Mouse (Mus musculus) erythroblast, embryonic 14.5 days (primary cell): ENCODE measurements around the gene Slc22a23. TPM values are rescaled to one million over a fixed set of nuclear protein-coding genes. Genes with fewer than 3 reads are reported as not detected.

Experiments used
- H3K27me3 ChIP-seq: 2 replicates; pipeline ENCODE4 v1.6.1; 2012; ENCODE audit warnings: inconsistent platforms; ENCODE audit not compliant: control insufficient read depth
- H3K36me3 ChIP-seq: 2 replicates; pipeline ENCODE4 v1.6.1; 2012; ENCODE audit warnings: mild to moderate bottlenecking, inconsistent platforms; ENCODE audit not compliant: control insufficient read depth
- H3K4me1 ChIP-seq: 2 replicates; pipeline ENCODE4 v1.6.1; 2012; ENCODE audit warnings: inconsistent platforms; ENCODE audit not compliant: control insufficient read depth
- H3K4me3 ChIP-seq: replicated peaks from 2 replicates; pipeline ENCODE3; 2012; ENCODE audit warnings: moderate library complexity, mild to moderate bottlenecking, inconsistent platforms
- H3K9me3 ChIP-seq: 2 replicates; pipeline ENCODE4 v1.6.1; 2012; ENCODE audit warnings: low read length, inconsistent platforms, mixed read lengths; ENCODE audit not compliant: control insufficient read depth
- GATA1 ChIP-seq: IDR thresholded peaks from 2 replicates; pipeline ENCODE4 v1.6.1; 2012; ENCODE audit warnings: low read length, inconsistent platforms, mixed read lengths
- TAL1 ChIP-seq: IDR thresholded peaks from 3 replicates; pipeline ENCODE4 v1.6.1; 2012; ENCODE audit warnings: low read length, inconsistent platforms, mixed read lengths
- polyA plus RNA-seq: library from polyadenylated mRNA; stranded (reverse); fragments of >175 nt; gene quantifications from 2 replicates; pipeline ENCODE4 v1.2.3, GENCODE M21; 2012

Slc22a23 gene
- polyA plus RNA-seq, 1 experiment = 14.3 TPM

GRCm38 (mm10) chr13:34269376-34269991 is 75.5 kb downstream of the Slc22a23 start:
- H3K36me3 ChIP-seq = peaks cover 100% of the 10 kb centered on the region
- H3K4me1 ChIP-seq = peaks cover 95% of the 10 kb centered on the region
- no peaks in the 10 kb centered on the region for H3K9me3 ChIP-seq
- H3K27me3 ChIP-seq = no peaks in the 10 kb centered on the region
- TF ChIP-seq TAL1 (no peak), GATA1 (no peak)
- H3K4me3 ChIP-seq = no peak overlapping the region

- TF ChIP-seq TAL1 (no peak), GATA1 (no peak)
- peaks cover 89% of the 10 kb centered on the region for H3K36me3 ChIP-seq
- no peak overlapping the region for H3K4me3 ChIP-seq
- no peaks in the 10 kb centered on the region for H3K27me3 ChIP-seq
- peaks cover 74% of the 10 kb centered on the region for H3K4me1 ChIP-seq
- no peaks in the 10 kb centered on the region for H3K9me3 ChIP-seq
Observed at GRCm38 (mm10) chr13:34266942-34267660, 77.9 kb downstream of the Slc22a23 start.

- Histone ChIP-seq H3K9me3 (no peaks in the 10 kb centered on the region), H3K36me3 (peaks cover 87% of the 10 kb centered on the region), H3K27me3 (no peaks in the 10 kb centered on the region), H3K4me3 (no peak overlapping the region), H3K4me1 (peaks cover 70% of the 10 kb centered on the region)
- TF ChIP-seq GATA1 = no peak
- no peak for TF ChIP-seq TAL1
Observed at GRCm38 (mm10) chr13:34266067-34266466, 78.9 kb downstream of the Slc22a23 start.

- Histone ChIP-seq H3K27me3 (no peaks in the 10 kb centered on the region), H3K4me1 (peaks cover 69% of the 10 kb centered on the region), H3K9me3 (no peaks in the 10 kb centered on the region), H3K4me3 (no peak overlapping the region), H3K36me3 (peaks cover 87% of the 10 kb centered on the region)
- TF ChIP-seq GATA1 (no peak), TAL1 (no peak)
Observed at GRCm38 (mm10) chr13:34265576-34265975, 79.4 kb downstream of the Slc22a23 start.

- Histone ChIP-seq H3K27me3 (no peaks in the 10 kb centered on the region), H3K4me1 (peaks cover 69% of the 10 kb centered on the region), H3K9me3 (no peaks in the 10 kb centered on the region), H3K36me3 (peaks cover 87% of the 10 kb centered on the region), H3K4me3 (no peak overlapping the region)
- TF ChIP-seq TAL1 (peak; percentile 34; the same call in 1 of the 3 replicates), GATA1 (no peak)
Observed at GRCm38 (mm10) chr13:34265022-34265565, 79.9 kb downstream of the Slc22a23 start.

GRCm38 (mm10) chr13:34264508-34264907 is 80.5 kb downstream of the Slc22a23 start:
- peaks cover 69% of the 10 kb centered on the region for H3K4me1 ChIP-seq
- no peaks in the 10 kb centered on the region for H3K27me3 ChIP-seq
- no peaks in the 10 kb centered on the region for H3K9me3 ChIP-seq
- no peak for TF ChIP-seq TAL1
- TF ChIP-seq GATA1 = no peak
- H3K36me3 ChIP-seq = peaks cover 87% of the 10 kb centered on the region
- no peak overlapping the region for H3K4me3 ChIP-seq

GRCm38 (mm10) chr13:34258765-34259164 is 86.2 kb downstream of the Slc22a23 start:
- TF ChIP-seq GATA1 (no peak), TAL1 (no peak)
- H3K4me1 ChIP-seq = peaks cover 71% of the 10 kb centered on the region
- H3K9me3 ChIP-seq = no peaks in the 10 kb centered on the region
- H3K27me3 ChIP-seq = no peaks in the 10 kb centered on the region
- peaks cover 90% of the 10 kb centered on the region for H3K36me3 ChIP-seq
- no peak overlapping the region for H3K4me3 ChIP-seq

- Histone ChIP-seq H3K9me3 (no peaks in the 10 kb centered on the region), H3K36me3 (peaks cover 98% of the 10 kb centered on the region), H3K27me3 (no peaks in the 10 kb centered on the region), H3K4me3 (no peak overlapping the region), H3K4me1 (peaks cover 86% of the 10 kb centered on the region)
- TF ChIP-seq GATA1 (no peak), TAL1 (no peak)
Observed at GRCm38 (mm10) chr13:34257177-34257576, 87.8 kb downstream of the Slc22a23 start.

GRCm38 (mm10) chr13:34256676-34257075 is 88.3 kb downstream of the Slc22a23 start:
- no peaks in the 10 kb centered on the region for H3K9me3 ChIP-seq
- peaks cover 98% of the 10 kb centered on the region for H3K36me3 ChIP-seq
- TF ChIP-seq GATA1 (no peak), TAL1 (no peak)
- H3K4me3 ChIP-seq = no peak overlapping the region
- H3K27me3 ChIP-seq = no peaks in the 10 kb centered on the region
- H3K4me1 ChIP-seq = peaks cover 85% of the 10 kb centered on the region
